Mouse (Mus musculus) kidney, adult 2 months (tissue): ENCODE data around the gene Pde2a. TPM values are rescaled to one million over a fixed set of nuclear protein-coding genes. Genes with fewer than 3 reads are reported as not detected.

Source experiments
- DNase-seq: peaks from one replicate; pipeline ENCODE4 v3.0.0; 2021
- H3K27ac ChIP-seq: fragments of 200-500 bp; 2 replicates; pipeline ENCODE4 v1.5.1; 2012; ENCODE audit warnings: low read depth, low read length, control low read depth, inconsistent platforms; ENCODE audit not compliant: insufficient read depth
- H3K27me3 ChIP-seq: fragments of 200-500 bp; replicated peaks from 2 replicates; pipeline ENCODE4 v1.6.1; 2012; ENCODE audit warnings: mild to moderate bottlenecking, moderate library complexity, low read length, inconsistent platforms; ENCODE audit not compliant: control insufficient read depth, insufficient read depth
- H3K36me3 ChIP-seq: fragments of 200-500 bp; 2 replicates; pipeline ENCODE4 v1.6.1; 2012; ENCODE audit warnings: mild to moderate bottlenecking, moderate library complexity, low read length, inconsistent platforms; ENCODE audit not compliant: control insufficient read depth, insufficient read depth
- H3K4me1 ChIP-seq: fragments of 200-500 bp; 2 replicates; pipeline ENCODE4 v1.6.1; 2011; ENCODE audit warnings: low read length; ENCODE audit not compliant: control insufficient read depth, insufficient read depth
- H3K4me3 ChIP-seq: fragments of 200-500 bp; 2 replicates; pipeline ENCODE4 v1.5.1; 2011; ENCODE audit warnings: mild to moderate bottlenecking, low read depth, low read length, control low read depth; ENCODE audit not compliant: insufficient read depth
- CTCF ChIP-seq: fragments of 200-500 bp; conservative IDR thresholded peaks from 2 replicates; pipeline ENCODE4 v1.5.1; 2011; ENCODE audit warnings: low read depth, mild to moderate bottlenecking, control low read depth, low read length, moderate library complexity, mixed read lengths; ENCODE audit not compliant: insufficient read depth, insufficient read length
- POLR2A ChIP-seq: fragments of 200-500 bp; IDR thresholded peaks from one replicate; pipeline ENCODE4 v1.6.1; 2011; ENCODE audit warnings: low read depth, low read length, control low read depth
- WGBS: fragments of 180-500 bp; shearing (Covaris S2); methylation state at CpG from one replicate; pipeline ENCODE4 v1.1.7; 2018; 5-methylcytosine and 5-hydroxymethylcytosine counted together
- polyA plus RNA-seq: library from polyadenylated mRNA; depleted of rRNA; stranded (reverse); fragments of >200 nt; gene quantifications from 2 replicates; pipeline ENCODE4 v1.2.3, GENCODE M21; 2012

Pde2a gene
- polyA plus RNA-seq, 1 experiment = 28.6 TPM

DNA sequence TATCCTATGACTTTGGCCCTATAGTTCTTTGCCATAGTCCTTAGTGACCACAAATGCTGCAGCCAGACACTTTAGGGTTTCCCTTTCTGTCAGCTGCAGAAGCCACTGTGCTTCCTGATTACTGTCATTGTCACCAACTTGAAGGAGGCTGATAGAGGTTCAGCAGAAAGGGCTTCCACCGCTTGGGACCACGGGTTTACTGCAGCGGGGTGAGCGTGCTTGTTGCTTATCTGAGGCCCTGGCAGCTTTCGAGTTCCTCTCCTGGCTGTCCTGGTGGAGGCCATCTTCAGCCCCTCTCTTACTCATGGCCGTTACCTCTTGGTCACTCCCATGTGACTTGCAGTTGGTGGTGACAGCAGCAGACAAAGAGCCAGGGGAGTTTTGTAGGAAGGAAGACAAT lies 32.2 kb upstream of the Pde2a start:
- DNase-seq = no peak
- Histone ChIP-seq H3K36me3 (no peaks in the 10 kb centered on the region), H3K4me1 (no peaks in the 10 kb centered on the region), H3K27me3 (no peaks in the 10 kb centered on the region), H3K27ac (no peak overlapping the region), H3K4me3 (no peak overlapping the region)
- TF ChIP-seq POLR2A (no peak), CTCF (no peak)
- 88% methylated on average over 6 of the region's 6 CpGs for WGBS

DNA sequence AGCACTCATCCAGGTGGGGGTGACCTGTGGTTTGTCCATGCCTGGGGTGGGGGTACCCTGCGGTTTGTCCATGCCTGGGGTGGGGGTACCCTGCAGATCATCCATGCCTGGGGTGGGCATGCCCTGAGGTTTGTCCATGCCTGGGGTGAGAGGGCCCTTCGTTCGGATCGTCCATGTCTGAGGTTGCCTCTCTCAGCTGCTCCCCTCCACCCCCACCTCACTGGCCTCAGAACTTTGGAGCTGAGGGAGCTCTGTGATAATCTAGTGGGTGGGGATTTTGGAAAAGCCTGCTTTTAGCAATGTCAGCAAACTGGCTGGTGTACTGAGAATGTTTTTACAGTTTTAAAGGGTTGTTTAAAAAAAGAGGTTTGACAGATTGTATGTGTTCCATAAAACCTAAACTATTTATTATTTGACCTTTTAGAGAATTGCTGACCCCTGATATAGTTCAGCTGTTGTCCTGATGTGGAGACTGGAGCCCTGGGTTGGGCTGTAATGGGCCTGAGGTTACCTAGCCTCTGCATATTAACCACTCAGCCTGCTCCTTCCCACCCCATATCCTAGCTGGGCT lies 29.5 kb upstream of the Pde2a start:
- Histone ChIP-seq H3K27me3 (no peaks in the 10 kb centered on the region), H3K4me1 (no peaks in the 10 kb centered on the region), H3K36me3 (no peaks in the 10 kb centered on the region), H3K4me3 (no peak overlapping the region), H3K27ac (no peak overlapping the region)
- 71% methylated on average over 4 of the region's 4 CpGs for WGBS
- TF ChIP-seq CTCF = no peak
- TF ChIP-seq POLR2A = no peak
- no peak for DNase-seq

DNA sequence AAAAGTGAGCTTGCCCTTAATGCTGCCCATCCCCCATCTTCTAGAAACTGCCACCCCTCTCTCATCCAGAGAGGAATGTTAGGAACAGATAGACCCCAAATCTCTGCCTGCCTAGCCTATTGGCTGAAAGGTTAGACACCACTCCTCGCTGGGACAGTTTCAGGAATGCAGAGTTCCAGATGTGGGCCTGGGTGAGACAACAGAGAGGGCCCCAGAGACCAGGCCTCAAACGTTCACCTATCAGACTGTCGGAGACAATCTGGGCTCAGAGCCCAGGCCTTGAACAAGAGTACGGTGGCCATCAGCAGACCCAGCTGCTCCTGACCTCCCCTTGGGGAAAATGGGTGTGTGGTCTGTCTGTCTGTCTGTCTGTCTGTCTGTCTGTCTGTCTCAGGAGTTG lies 28.5 kb upstream of the Pde2a start:
- no peaks in the 10 kb centered on the region for H3K27me3 ChIP-seq
- TF ChIP-seq POLR2A (no peak), CTCF (no peak)
- WGBS = 63% methylated on average over 4 of the region's 4 CpGs
- no peaks in the 10 kb centered on the region for H3K36me3 ChIP-seq
- no peak for DNase-seq
- H3K27ac ChIP-seq = no peak overlapping the region
- no peak overlapping the region for H3K4me3 ChIP-seq
- H3K4me1 ChIP-seq = no peaks in the 10 kb centered on the region

DNA sequence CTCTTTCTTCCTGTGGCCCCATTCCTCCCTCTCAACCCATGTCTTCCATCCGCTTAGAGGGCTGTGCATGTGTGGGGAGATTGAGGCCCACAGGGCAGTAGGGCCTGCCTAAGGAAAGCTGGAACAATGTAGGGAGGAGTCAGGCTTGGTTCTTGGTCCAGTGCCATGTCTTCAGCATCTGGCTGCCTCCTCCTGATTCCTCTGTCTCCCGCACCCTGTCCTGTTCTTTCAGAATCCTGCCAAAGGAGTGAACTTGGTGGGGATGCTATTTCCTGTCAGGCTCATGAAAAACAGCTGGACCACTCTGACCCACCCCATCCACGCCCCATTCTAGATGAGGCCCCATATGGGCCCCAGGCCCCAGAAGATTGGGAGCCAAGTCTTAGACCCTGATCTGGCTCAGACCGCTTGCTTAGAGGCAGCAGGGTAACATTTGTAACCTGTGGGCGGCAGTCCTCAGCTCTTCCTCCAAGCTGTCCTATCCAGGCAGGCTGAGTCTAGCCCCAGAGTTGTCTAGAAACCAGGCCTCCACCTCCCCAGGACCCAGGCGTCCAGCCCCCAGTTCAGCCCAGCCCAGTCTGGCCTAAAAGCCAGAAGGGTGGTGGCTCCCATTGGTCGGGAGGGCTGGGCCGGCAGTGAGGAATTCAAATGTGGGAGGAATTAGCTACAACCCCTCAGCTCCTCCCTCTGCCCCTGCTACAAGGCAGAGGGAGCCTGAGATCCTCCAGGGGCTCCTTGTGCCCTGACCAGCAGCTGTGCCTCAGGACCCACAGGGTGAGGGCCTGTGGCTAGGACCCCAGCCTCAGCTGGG lies 27.6 kb upstream of the Pde2a start:
- H3K4me3 ChIP-seq = peak overlapping the region; percentile 16; the same call in 1 of the 2 replicates
- H3K27ac ChIP-seq = peak overlapping the region; percentile 16; the same call in 1 of the 2 replicates
- peak; percentile 64 for DNase-seq
- 0 out of 2 replicates have a peak, but pooled peaks cover 2% of the 10 kb centered on the region for H3K36me3 ChIP-seq
- no peaks in the 10 kb centered on the region for H3K27me3 ChIP-seq
- TF ChIP-seq POLR2A (no peak), CTCF (no peak)
- no peaks in the 10 kb centered on the region for H3K4me1 ChIP-seq
- WGBS = 57% methylated on average over 8 of the region's 8 CpGs

DNA sequence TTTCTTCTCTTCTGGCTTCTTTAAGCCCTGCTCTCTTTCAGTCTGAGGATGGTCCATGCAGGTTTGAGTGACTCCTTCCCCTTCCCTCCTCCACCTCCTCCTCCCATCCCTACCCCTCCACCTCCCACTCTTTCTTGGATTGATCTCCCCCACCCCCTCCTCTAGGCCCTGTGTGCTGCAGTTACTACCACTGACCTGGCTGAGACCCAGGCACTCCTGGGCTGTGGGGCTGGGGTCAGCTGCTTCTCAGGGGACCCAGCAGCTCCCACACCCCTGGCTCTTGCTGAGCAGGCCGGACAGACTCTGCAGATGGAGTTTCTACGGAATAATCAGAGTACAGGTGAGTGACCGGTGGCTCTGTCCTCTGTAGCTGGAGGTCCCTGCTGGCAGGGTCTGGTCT lies 26.9 kb upstream of the Pde2a start:
- DNase-seq = no peak
- no peaks in the 10 kb centered on the region for H3K27me3 ChIP-seq
- 73% methylated on average over 3 of the region's 3 CpGs for WGBS
- 0 out of 2 replicates have a peak, but pooled peaks cover 2% of the 10 kb centered on the region for H3K36me3 ChIP-seq
- H3K27ac ChIP-seq = 0 out of 2 replicates have a peak overlapping the region, but pooled peaks have one; percentile 16
- TF ChIP-seq POLR2A (no peak), CTCF (no peak)
- no peaks in the 10 kb centered on the region for H3K4me1 ChIP-seq
- H3K4me3 ChIP-seq = peak overlapping the region; percentile 16; the same call in 1 of the 2 replicates

DNA sequence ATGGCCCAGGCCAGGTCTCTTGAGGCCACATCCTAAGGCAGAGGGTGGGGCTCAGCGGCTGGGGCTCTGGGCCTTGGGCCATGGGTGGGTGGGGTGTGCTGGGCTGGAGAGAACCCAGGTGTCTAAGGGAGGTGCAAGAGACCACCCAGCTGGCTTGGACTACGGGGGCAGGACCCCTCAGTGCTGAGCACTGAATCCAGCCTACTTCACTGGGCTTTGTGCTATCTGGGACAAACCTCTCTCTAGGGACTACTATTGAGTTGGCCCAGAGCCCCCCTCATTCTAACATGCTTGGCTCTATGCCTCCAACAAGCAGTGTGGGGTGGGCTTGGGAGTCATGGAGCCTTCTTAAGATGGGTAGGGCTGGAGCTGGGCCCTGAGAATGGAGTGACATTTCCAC lies 26.0 kb upstream of the Pde2a start:
- TF ChIP-seq POLR2A = no peak
- TF ChIP-seq CTCF = no peak
- H3K27me3 ChIP-seq = no peaks in the 10 kb centered on the region
- 0 out of 2 replicates have a peak, but pooled peaks cover 2% of the 10 kb centered on the region for H3K36me3 ChIP-seq
- no peaks in the 10 kb centered on the region for H3K4me1 ChIP-seq
- no peak for DNase-seq
- peak overlapping the region; percentile 24 for H3K4me3 ChIP-seq
- 75% methylated on average over 2 of the region's 2 CpGs for WGBS
- no peak overlapping the region for H3K27ac ChIP-seq

DNA sequence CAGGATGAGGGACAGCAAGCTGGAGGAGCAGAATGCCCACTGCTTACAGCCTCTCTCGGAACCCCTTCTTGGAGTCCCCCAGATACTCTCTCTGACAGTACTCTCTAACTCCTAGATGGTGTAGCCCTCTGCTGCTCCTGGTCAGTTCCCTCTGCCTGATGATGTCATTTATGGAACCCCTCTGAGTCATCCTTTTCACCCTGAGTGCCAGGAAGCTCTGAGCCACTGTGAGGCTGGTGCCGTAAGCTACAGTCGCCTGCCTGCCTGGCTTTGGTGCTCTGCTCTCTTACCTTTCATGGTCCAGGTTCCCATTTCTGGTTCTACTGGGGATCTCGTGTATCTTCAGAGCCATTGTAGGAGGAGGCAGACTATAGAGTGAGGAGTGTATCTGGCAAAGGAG lies 24.3 kb upstream of the Pde2a start:
- no peak overlapping the region for H3K4me3 ChIP-seq
- no peak overlapping the region for H3K27ac ChIP-seq
- H3K27me3 ChIP-seq = no peaks in the 10 kb centered on the region
- H3K4me1 ChIP-seq = no peaks in the 10 kb centered on the region
- no peak for DNase-seq
- 92% methylated on average over 4 of the region's 4 CpGs for WGBS
- TF ChIP-seq CTCF (no peak), POLR2A (no peak)
- 0 out of 2 replicates have a peak, but pooled peaks cover 2% of the 10 kb centered on the region for H3K36me3 ChIP-seq
